Mouse (Mus musculus) cerebellum, postnatal 10 days (tissue): Measurements from ENCODE around the gene Srarp.

ENCODE experiments used
- DNase-seq, 2 experiments: peaks; one replicate each; pipeline ENCODE4 v3.0.0; 2021; ENCODE audit warnings: mixed read lengths in 2 of 2

Gene Srarp

DNA sequence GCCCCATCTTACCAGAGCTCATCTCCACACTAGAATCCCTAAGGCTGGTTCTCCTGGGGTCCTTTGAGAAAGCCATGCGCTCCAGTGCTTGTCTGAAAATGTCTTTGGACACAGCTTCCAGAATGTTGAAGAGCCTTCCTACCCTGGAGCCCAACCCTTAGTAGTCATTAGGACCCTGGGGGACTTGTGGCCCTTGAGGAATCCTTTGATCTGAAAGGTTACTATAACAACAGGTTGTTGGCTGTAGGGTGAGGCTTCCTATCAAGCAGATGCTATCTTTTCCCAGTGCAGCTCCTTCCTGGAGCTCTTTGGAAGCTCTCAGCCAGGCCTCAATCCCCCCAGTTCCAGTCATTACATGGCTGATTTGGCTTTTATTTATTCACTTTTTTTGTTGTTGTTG lies at the start of gene Srarp:
TSS of gene Srarp (minus strand) at position 132 of the 400 bp plus-strand sequence.
- DNase-seq = no peak

DNA sequence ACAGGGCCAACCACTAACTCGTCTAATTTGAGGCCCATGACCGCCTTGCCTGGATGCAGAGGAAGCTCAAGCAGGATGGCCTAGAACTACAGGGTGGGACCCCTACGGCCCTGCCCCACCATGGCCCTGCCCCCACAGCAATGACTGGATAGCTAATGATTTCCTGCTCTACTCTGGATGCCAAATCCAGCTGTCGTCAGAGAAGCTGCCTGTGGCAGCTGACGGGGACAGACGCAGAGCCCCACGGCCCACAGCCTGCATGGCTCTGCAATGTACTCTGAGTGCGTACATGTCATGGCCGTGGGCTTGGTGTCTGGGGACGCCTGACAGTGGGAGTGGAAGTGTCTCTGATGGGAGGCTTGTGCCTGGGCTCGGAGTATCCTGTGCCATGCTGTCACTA lies 48.2 kb upstream of the Srarp start:
- no peak for DNase-seq

DNA sequence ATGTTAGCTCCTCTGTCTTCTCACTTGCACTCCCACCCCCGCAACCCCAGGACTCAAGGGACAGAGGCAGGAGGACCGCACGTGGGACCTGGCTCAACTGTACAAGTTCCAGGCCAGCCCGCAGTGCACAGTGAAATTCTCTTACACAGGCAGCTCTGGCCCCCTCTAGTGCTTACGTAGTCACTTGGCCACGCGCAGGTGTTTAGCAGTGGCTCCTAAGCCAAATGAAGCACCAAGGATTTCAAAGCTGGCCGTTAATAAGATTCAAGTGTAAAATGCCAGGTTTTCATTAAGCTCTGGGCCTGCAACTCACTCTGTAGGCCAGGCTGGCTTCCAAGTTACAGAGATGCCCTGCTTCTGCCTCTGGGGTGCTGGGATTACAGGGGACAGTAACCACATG lies 43.5 kb upstream of the Srarp start:
- DNase-seq = peak; percentile 65 to 73

DNA sequence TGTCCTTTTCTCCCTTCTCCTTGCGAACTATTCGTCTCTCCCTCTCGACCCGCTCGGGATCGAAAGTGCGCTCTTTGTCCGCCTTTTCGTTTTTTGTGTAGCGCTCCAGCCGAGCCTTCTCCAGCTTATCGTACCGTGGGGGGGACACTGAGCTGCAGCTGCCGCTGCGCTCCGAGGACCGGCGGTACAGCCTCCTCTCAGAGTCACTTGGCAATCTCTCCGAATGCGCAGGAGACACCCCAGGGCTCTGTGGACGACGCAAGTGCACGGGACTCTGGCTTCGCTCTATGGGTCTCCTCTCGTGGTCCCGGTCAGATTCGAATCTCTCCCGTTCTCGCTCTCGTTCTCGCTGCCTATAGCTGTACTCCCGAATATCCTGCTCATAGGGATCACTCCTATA lies 42.9 kb upstream of the Srarp start:
- DNase-seq = peak; percentile 56 to 66

GRCm38 (mm10) chr4:141478225-141478624 lies 42.3 kb upstream of the Srarp start:
- peak; percentile 81 to 84 for DNase-seq

DNA sequence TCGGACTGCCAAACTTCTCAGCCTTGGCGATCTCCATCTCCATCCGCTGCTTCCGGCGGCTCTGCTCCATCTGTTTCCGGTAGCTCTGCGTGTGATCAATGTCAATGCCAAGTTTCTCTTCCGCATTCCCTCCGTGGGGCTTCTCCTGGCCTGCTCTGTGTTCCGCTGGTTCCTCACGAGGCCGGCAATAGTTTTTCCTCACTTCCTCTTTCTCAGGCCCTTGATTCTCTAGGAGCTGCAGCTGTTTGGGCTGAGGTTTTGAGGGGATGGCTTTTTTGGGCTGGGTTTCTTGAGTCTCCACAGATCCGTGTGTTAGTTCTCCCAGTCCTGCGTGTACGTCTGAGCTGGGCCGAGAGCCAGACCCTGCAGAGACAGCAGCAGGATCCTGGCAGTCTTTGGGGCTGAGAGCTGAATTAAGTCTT lies 41.8 kb upstream of the Srarp start:
- peak; percentile 96 for DNase-seq

DNA sequence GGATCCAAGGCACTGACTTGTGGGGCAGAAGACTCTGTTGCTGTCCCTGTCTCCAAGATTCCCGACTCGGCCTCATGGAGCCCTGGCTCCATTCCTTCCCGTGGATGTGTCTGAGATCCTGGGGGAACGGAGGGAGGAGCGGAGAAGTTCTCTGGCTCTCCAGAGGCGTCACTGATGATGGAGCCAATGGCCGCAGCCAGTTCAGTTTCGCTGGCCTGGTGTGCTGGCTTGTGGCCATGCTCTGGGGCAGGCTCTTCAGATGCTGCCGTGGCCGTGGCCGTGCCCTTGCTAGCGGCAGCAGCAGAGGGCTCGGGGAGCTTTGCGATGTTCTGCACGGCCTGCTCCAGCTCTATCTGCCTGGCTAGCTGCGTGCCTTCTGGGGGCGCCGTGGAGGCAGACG lies 38.5 kb upstream of the Srarp start:
- DNase-seq = peak; percentile 55 to 63

- peak in 1 of 2 experiments; percentile 23 for DNase-seq
Measured at GRCm38 (mm10) chr4:141472641-141473321, 36.9 kb upstream of the Srarp start.

- DNase-seq = peak in 1 of 2 experiments; percentile 20
Measured at GRCm38 (mm10) chr4:141471491-141471890, 35.6 kb upstream of the Srarp start.

DNA sequence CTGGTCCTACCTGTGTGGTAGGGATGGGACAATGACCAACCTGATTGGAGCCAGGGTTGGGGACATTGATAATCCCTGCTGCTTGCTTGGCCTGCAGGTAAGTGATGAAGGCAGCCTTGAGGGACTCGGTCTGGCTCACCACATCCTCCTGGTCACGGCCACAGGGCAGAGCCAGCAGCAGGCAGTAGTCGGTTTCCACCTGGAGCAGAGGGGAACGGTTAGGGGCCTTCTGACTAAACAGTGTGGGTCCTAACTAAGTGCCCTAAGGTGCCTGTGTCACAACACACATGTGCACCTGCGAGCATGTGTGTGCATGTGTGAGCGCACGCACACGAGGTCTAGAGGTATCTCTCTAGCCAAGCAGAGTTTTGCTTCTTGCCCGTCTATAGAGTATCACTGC lies 33.4 kb upstream of the Srarp start:
- DNase-seq = no peak

DNA sequence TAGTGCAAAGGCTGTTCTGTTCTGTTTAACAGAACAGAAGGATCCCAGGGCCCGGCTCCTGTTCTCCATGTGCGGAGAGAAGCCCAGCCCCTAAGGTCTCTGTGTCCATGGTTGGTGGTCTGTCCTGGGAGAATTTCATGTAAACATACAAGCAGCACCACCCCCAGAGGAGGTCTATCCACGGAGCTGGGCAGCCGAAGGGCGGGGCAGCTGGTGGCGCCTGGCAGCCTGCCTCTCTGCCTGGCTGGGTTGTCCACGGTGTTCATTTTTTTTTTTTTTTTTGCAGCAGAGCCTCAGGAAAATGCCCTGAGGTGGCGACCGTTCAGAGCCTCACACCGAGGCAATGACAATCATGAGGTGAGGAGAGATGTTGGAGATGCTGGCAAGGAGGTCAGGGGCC lies 32.7 kb upstream of the Srarp start:
- DNase-seq = peak; percentile 81

DNA sequence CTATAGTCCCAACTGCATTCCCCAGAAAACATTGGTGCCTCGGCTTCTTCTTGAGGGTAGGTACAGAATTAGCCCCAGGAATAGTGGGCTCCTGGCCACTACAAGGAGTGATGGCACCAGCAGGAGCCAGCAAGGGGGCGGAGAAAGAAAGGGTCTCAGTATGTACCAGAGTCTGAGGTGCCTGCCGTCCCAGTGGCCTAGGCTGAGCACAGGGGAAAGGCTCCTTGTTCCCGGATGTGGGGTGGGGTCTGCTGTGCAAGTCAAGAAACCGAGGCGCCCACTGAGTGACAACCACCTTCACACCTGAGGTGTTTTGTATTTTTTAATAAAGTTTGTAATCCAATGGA lies 31.6 kb upstream of the Srarp start:
- no peak for DNase-seq

GRCm38 (mm10) chr4:141466844-141467580 lies 31.1 kb upstream of the Srarp start:
- peak; percentile 53 to 54 for DNase-seq

DNA sequence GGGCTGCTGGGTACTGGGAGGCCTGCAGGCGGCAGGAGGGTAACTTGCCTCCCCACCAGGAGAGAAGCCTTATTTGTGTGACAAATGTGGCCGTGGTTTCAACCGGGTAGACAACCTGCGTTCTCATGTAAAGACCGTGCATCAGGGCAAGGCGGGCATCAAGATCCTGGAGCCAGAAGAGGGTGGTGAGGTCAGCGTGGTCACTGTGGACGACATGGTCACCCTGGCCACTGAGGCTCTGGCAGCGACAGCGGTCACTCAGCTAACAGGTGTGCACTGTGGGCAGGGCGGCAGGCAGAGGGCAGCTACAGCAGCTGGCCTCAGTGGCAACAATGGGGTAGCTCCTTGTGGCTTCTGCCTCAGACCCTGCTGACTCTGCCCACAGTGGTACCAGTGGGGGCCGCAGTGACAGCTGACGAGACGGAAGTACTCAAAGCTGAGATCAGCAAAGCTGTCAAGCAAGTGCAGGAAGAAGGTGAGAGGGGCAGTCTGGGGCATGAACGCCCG lies 30.4 kb upstream of the Srarp start:
- no peak for DNase-seq

DNA sequence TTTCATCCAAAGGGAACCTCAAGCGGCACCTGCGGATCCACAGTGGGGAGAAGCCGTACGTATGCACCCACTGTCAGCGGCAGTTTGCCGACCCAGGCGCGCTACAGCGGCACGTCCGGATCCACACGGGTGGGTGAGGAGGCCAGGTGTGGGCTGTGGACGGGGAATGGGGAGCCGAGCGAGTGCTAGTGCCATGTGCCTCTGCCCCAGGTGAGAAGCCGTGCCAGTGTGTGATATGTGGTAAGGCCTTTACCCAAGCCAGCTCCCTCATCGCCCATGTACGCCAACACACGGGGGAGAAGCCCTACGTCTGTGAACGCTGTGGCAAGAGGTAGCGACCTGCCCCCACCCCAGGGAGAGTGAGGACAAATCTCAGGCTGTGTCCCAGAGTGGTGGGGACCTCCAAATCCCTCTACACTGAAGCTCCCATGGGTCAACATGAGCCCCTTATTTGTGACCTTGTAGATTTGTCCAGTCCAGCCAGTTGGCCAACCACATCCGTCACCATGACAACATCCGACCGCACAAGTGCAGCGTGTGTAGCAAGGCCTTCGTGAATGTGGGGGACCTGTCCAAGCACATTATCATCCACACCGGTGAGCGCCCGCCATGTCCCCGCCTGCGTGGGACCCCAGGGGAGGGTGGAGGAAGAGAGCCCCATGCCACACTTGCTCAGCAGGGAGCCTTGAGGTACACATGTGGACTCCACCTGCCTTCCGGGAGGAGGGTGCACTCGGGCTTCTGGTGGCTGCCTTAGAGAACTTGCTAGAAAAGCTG lies 29.8 kb upstream of the Srarp start:
- DNase-seq = peak; percentile 36 to 44

- no peak for DNase-seq
Measured at GRCm38 (mm10) chr4:141464722-141465121, 28.8 kb upstream of the Srarp start.

- DNase-seq = peak in 1 of 2 experiments; percentile 28
Measured at GRCm38 (mm10) chr4:141463472-141463871, 27.6 kb upstream of the Srarp start.

- DNase-seq = peak; percentile 36 to 47
Measured at GRCm38 (mm10) chr4:141461576-141461975, 25.7 kb upstream of the Srarp start.

DNA sequence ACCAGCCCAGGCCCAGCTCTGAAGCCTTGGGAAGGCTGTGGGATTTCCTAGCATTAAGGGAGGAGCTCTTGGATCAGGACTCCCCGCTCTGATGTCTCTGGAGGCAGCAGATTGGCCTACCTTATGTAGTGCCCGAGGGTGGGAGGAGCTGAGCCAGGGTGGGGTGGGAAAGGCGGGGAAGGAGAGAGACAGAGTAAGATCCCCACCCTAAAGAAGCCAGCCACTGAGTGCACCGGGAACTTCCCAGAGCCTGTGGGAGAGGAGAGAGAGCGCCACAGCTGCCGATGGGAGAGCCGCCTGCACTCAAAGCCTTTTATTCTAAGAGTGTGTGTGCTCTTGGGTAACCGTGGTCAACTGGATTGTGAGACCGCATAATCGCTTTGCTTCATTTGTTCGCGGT lies 25.2 kb upstream of the Srarp start:
- peak in 1 of 2 experiments; percentile 34 for DNase-seq

DNA sequence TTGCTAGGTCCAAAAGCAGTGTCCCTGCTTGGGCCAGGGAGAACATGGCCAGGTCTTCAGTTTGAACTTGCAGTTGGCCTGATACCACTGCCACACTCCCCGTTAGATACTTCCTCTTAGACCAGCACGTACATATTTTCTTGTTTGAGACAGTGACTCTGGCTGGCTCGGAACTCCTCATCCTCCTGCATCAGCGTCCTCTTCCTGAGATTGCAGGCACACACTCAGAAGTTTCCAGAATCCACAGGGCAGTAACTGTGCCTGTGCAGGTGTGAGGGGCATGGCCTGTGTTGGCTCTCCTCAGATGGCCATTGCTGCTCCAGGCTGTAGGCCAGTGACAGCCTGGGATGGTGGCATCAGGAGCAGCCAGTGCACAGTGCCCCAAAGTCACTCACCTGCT lies 24.6 kb upstream of the Srarp start:
- DNase-seq = no peak

- DNase-seq = no peak
Measured at GRCm38 (mm10) chr4:141459766-141460165, 23.9 kb upstream of the Srarp start.

DNA sequence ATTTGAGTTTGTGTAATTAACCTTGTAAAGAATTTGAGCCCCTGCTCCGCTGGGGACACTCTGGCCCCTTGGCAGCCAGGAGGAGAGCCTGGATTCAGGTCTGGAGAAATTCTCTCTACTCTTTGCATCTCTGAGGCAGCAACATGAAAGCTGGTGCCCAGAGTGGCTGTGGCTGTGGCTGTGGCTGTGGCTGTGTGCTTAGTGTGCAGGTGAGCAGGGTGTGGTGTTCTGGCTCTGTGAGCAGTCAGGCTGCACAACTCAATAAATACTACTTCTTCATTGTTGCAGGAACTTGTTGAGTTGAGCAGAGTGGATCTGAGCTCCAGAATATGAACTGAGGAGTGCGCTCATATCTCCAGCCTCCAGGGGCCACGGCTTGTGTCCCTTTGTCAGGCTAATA lies 23.0 kb upstream of the Srarp start:
- no peak for DNase-seq

DNA sequence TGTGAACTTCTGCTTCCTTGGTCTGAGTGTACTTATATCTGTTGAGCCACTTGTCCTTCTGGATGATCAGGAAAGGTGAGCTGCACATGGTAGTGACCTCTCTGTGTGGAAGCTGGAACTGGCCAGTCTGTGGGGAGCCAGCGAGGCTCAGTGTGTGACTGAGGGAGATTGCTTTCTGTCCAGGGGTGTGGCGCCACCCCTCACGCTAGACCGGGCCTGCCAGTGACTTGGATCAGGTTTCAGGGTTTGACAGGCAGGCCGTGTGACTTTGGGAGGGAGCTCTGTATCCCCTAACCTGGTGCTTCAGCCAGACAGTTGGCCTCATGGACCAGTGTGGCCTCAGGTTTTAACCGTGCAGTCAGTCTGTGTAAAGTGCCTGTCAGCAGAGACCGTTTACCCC lies 22.3 kb upstream of the Srarp start:
- no peak for DNase-seq
